Mouse (Mus musculus) kidney, adult 2 months (tissue): ENCODE measurements around the gene Cdk15.

Experiments
- CTCF ChIP-seq: fragments of 200-500 bp; conservative IDR thresholded peaks from 2 replicates; pipeline ENCODE4 v1.5.1; 2011; ENCODE audit warnings: low read depth, mild to moderate bottlenecking, control low read depth, low read length, moderate library complexity, mixed read lengths; ENCODE audit not compliant: insufficient read depth, insufficient read length
- POLR2A ChIP-seq: fragments of 200-500 bp; IDR thresholded peaks from one replicate; pipeline ENCODE4 v1.6.1; 2011; ENCODE audit warnings: low read depth, low read length, control low read depth

DNA sequence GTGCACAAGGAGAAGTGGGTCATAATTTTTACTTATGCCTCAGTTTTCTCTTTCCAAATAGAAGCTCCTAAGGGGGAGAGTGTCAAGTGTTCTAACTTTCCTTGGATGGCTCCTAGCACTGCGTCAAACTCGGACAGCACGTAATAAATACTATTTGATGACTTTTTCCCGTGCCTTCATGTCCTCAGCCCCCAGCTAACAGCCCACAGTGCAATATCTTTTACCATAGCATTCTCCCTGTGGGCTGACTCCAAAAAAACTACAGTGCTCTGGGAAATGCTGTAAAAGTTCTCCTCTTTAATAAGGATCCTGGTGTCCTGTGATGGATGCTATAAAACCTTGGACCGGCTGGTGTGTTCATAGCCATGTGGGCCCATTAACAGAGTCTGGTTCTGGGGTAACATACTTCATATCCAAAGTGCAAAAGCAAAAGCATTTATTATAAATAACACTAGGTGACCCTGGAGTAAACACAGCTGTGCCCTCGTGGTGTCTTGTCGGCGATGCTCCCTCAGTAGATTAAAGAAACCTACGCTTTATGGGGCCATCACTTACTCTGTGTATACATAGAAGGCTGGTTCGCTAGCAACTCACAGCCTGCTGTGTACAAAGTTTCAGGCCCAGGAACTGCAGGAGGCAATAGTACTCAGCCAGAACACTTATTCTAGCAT lies 112.1 kb downstream of the Cdk15 start:
- TF ChIP-seq CTCF = no peak
- no peak for TF ChIP-seq POLR2A
